ENCODE assay signal across 8 mouse cellular contexts in the genomic region with DNA sequence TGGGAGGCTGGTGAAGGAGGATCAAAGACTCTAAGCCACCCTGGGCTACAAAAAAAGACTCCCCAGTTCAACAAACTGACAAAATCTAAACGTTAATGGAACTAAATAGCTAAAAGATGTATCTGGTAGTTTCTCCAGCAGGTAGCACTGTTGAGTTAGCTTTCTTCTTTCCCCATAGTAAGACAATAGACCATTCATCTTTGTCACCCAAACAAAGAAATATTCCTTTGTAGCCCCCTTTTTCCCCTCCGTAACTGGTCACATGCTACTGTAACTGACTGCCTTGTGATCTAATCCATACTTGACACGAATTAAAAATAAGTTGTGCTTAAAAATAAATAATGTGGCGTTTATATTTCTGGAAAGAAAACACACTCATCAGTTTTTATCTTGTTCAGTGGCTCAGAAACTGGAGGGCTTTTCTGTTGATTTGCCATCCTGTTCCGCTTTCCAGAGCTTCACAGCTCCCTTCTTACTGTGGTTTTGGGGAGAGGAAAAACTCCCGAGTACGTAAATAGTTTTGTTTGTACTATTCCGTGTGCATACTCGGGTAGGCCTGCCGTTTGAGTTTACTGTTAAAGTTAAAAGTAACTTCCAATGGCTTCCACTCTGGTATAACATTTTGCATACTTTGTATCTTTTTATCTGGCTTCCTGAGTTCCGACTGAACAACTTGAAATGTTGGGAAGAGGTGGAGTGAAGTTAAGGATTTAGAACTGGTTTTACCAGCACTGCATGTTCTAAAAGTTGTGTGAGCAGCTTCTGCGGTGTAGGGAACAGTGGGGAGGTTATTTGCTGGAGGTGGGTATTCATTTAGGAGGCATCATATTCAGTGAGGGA. TPM values are rescaled to one million over a fixed set of nuclear protein-coding genes. Genes with fewer than 3 reads are reported as not detected.
DNase-seq lines count a peak whose midpoint lies in the region; ATAC-seq lines count a peak whose summit lies in the region.

No protein-coding gene starts in this region.

- no peaks in the 10 kb centered on the region for H3K36me3 ChIP-seq in neural tube, embryonic 11.5 days (ENCODE audit: control insufficient read depth, insufficient read depth, low read length)
- peaks cover 26% of the 10 kb centered on the region for H3K36me3 ChIP-seq in hindbrain, embryonic 10.5 days
- H3K36me3 ChIP-seq in lung, embryonic 16.5 days (ENCODE audit: control insufficient read depth, insufficient read depth, low read length), result 0 out of 2 replicates have a peak, but pooled peaks cover 2% of the 10 kb centered on the region

- H3K4me1 ChIP-seq in neural tube, embryonic 11.5 days (ENCODE audit: control insufficient read depth, insufficient read depth, low read length), result peaks cover 24% of the 10 kb centered on the region
- H3K4me1 ChIP-seq in hindbrain, embryonic 10.5 days (replicated peaks), result peaks cover 45% of the 10 kb centered on the region
- peaks cover 35% of the 10 kb centered on the region for H3K4me1 ChIP-seq in lung, embryonic 16.5 days (replicated peaks; ENCODE audit: control insufficient read depth, insufficient read depth, low read length)

- H3K4me2 ChIP-seq in neural tube, embryonic 11.5 days (ENCODE audit: low read depth), result peak overlapping the region; percentile 66
- peak overlapping the region; percentile 76 for H3K4me2 ChIP-seq in lung, embryonic 16.5 days (ENCODE audit: low read depth, low read length)

- 26% methylated on average over 12 of the region's 12 CpGs for WGBS in neural tube, embryonic 11.5 days
- WGBS in hindbrain, embryonic 10.5 days, result 30% methylated on average over 12 of the region's 12 CpGs
- 5% methylated on average over 12 of the region's 12 CpGs for WGBS in lung, embryonic 16.5 days

- no peaks in the 10 kb centered on the region for H3K9me3 ChIP-seq in neural tube, embryonic 11.5 days (ENCODE audit: control insufficient read depth, low read length)
- no peaks in the 10 kb centered on the region for H3K9me3 ChIP-seq in hindbrain, embryonic 10.5 days
- H3K9me3 ChIP-seq in lung, embryonic 16.5 days (ENCODE audit: control insufficient read depth, low read length), result no peaks in the 10 kb centered on the region

- no peaks in the 10 kb centered on the region for H3K27me3 ChIP-seq in neural tube, embryonic 11.5 days (ENCODE audit: control insufficient read depth, insufficient read depth, low read length)
- no peaks in the 10 kb centered on the region for H3K27me3 ChIP-seq in hindbrain, embryonic 10.5 days (ENCODE audit: insufficient read depth, poor library complexity, severe bottlenecking)
- H3K27me3 ChIP-seq in lung, embryonic 16.5 days (ENCODE audit: control insufficient read depth, insufficient read depth, low read depth, low read length), result no peaks in the 10 kb centered on the region

- DNase-seq in neural tube, embryonic 11.5 days (ENCODE audit: low spot score), result peak; percentile 47
- DNase-seq in neural tube, embryonic 10.5 days (ENCODE audit: extremely low spot score, low spot score), result no peak
- DNase-seq in embryo, embryonic 10.5 days (ENCODE audit: low spot score), result peak; percentile 91
- DNase-seq in hindbrain, embryonic 10.5 days (ENCODE audit: low spot score), result no peak
- peak; percentile 42 for DNase-seq in retina, postnatal 7 days (ENCODE audit: low read depth, low spot score)
- DNase-seq in testis, postnatal 10 days (ENCODE audit: low spot score), result no peak
- DNase-seq in layer of hippocampus, adult 8-10 months (ENCODE audit: low spot score in 2 of 2), result no peak

- peak overlapping the region; percentile 83 for H3K27ac ChIP-seq in neural tube, embryonic 11.5 days (ENCODE audit: low read depth, low read length)
- H3K27ac ChIP-seq in hindbrain, embryonic 10.5 days, result peak overlapping the region; percentile 95
- peak overlapping the region; percentile 95 for H3K27ac ChIP-seq in lung, embryonic 16.5 days (ENCODE audit: low read length)

- H3K4me3 ChIP-seq in neural tube, embryonic 11.5 days (ENCODE audit: low read depth, low read length), result peak overlapping the region; percentile 87; the same call in 1 of the 2 replicates
- peak overlapping the region; percentile 95 for H3K4me3 ChIP-seq in hindbrain, embryonic 10.5 days
- H3K4me3 ChIP-seq in lung, embryonic 16.5 days (ENCODE audit: low read length), result peak overlapping the region; percentile 91

- no peak overlapping the region for H3K9ac ChIP-seq in neural tube, embryonic 11.5 days (ENCODE audit: low read length)
- peak overlapping the region; percentile 82 for H3K9ac ChIP-seq in lung, embryonic 16.5 days (ENCODE audit: low read length)

- ATAC-seq in neural tube, embryonic 11.5 days (ENCODE audit: insufficient read depth, low FRiP score, low TSS enrichment), result no peak
- 0 out of 2 replicates have a peak, but pooled peaks have one; percentile 16 for ATAC-seq in lung, embryonic 16.5 days (ENCODE audit: low read depth)

RNA-seq across cellular contexts. Expression of a gene that starts 1.3 kb away (rescaled TPM):
- polyA plus RNA-seq in neural tube, embryonic 11.5 days (2014; fragmentation: Nextera tagmentation; extraction: Ambion mirVana), result 30.2 and 32.7 TPM in 2 replicates
- polyA plus RNA-seq in hindbrain, embryonic 10.5 days (2016; fragmentation: Nextera tagmentation; extraction: Ambion mirVana), result 15.9 and 19.7 TPM in 2 replicates
- 13.7 and 14.3 TPM in 2 replicates for polyA plus RNA-seq in lung, embryonic 16.5 days (2015; fragmentation: Nextera tagmentation; extraction: Ambion mirVana)
- total RNA-seq in layer of hippocampus, adult 8-10 months (2022), result 100 to 1,000 TPM; 329 to 381 (median 353) TPM

RNA-seq across cellular contexts. Expression of a gene that starts 25.9 kb away (rescaled TPM):
- 294 and 297 TPM in 2 replicates for polyA plus RNA-seq in neural tube, embryonic 11.5 days (2014; fragmentation: Nextera tagmentation; extraction: Ambion mirVana)
- polyA plus RNA-seq in hindbrain, embryonic 10.5 days (2016; fragmentation: Nextera tagmentation; extraction: Ambion mirVana), result 296 and 335 TPM in 2 replicates
- 254 and 275 TPM in 2 replicates for polyA plus RNA-seq in lung, embryonic 16.5 days (2015; fragmentation: Nextera tagmentation; extraction: Ambion mirVana)
- total RNA-seq in layer of hippocampus, adult 8-10 months (2022), result 10 to 100 TPM; 75.1 to 78.6 (median 77.7) TPM

RNA-seq across cellular contexts. Expression of a gene that starts 56.2 kb away (rescaled TPM):
- polyA plus RNA-seq in neural tube, embryonic 11.5 days (2014; fragmentation: Nextera tagmentation; extraction: Ambion mirVana), result 0.46 and 0.76 TPM in 2 replicates
- 1.0 TPM in 2 replicates for polyA plus RNA-seq in hindbrain, embryonic 10.5 days (2016; fragmentation: Nextera tagmentation; extraction: Ambion mirVana)
- polyA plus RNA-seq in lung, embryonic 16.5 days (2015; fragmentation: Nextera tagmentation; extraction: Ambion mirVana), result 0.46 and 1.1 TPM in 2 replicates
- total RNA-seq in layer of hippocampus, adult 8-10 months (2022), result 1 to 10 TPM; 2.1 to 3.8 (median 2.8) TPM

Comparison
In these comparisons a context has a peak if more than half of its experiments do, and no peak if none do; other contexts are left out.
1. DNase-seq: peak in neural tube, embryonic 11.5 days (single experiment), embryo, embryonic 10.5 days (single experiment) and retina, postnatal 7 days (single experiment); none in neural tube, embryonic 10.5 days (single experiment), hindbrain, embryonic 10.5 days (single experiment), testis, postnatal 10 days (single experiment) and layer of hippocampus, adult 8-10 months (0 of 2).
2. Peak in every context shown above with its lines, with median percentiles within 50 percentile points of each other: H3K27ac ChIP-seq and H3K4me3 ChIP-seq.